Mouse (Mus musculus) gastrocnemius, postnatal 4 days (tissue): ENCODE results near the gene Gm20843. TPM values are rescaled to one million over a fixed set of nuclear protein-coding genes. Genes with fewer than 3 reads are reported as not detected.
"Not testable (repeated sequence)": the region's sequence is repeated elsewhere in the genome, so short reads cannot be mapped to it uniquely, and the experiment has no call there.

Experiments
- DNase-seq, 2 experiments: peaks; one replicate each; pipeline ENCODE4 v3.0.0; 2021 to 2022; ENCODE audit warnings: low spot score in 2 of 2, mixed read lengths in 2 of 2
- long read RNA-seq, 2 experiments: library from polyadenylated mRNA; stranded (forward); transcript quantifications; one replicate each; pipeline ENCODE4 v2.0.0; 2021
- total RNA-seq, 2 experiments: library from RNA; stranded (reverse); gene quantifications; 2 replicates each; pipeline ENCODE4 v1.2.3; 2021

The Gm20843 gene
- total RNA-seq: not detected
- long read RNA-seq, experiment 1: 0 reads
- long read RNA-seq, experiment 2: 0 reads

- not testable (repeated sequence) for DNase-seq
These were observed at the start of gene Gm20843 for GRCm38 (mm10) chrY:72247018-72247417. TSS of gene Gm20843 (minus strand) at chrY:72247118.
